Mouse (Mus musculus) forelimb bud, embryonic 11.5 days (tissue): ENCODE results near the gene Adgre5.

Experiments used
- DNase-seq: peaks from one replicate; pipeline ENCODE4 v3.0.0-alpha.2; 2012; ENCODE audit warnings: low read depth, low spot score

Adgre5 gene

DNA sequence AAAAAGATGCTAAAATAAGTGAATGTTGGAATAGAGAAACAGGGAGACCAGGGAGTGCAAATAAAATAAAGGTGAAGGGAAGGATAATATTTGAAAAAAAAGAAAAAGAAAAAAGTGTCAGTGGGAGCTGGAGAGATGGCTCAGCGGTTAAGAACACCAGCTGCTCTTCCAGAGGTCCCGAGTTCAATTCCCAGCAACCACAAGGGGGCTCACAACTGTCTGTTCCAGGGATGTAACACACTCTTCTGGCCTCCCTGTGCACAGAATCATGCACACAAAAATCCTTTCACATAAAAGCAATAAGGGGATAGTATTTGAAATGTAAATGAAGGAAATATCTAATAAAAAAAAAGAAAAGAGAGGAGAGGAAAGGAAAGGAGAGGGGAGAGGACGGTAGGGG lies 13.0 kb upstream of the Adgre5 start:
- no peak for DNase-seq

GRCm38 (mm10) chr8:83749265-83749664 lies 8.1 kb upstream of the Adgre5 start:
- DNase-seq = no peak

DNA sequence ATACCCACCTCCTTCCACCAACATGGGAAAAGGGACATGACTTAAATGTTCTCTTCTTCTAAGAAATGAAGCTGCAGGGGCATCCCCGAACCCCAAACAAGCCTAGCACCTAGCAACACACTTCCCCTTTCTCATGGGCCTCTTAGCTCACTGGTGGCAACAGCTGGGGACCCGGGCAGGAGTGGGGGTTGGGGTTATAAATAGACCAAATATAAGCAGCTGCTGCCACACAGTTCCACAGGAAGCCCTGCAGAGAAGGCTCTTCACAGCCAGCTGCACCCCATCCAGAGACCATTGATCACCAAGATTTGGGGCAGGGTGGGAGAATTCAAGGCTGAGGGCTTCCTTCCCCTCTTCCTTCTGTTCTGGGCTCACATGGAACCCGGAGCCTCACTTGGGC lies 7.6 kb upstream of the Adgre5 start:
- no peak for DNase-seq

DNA sequence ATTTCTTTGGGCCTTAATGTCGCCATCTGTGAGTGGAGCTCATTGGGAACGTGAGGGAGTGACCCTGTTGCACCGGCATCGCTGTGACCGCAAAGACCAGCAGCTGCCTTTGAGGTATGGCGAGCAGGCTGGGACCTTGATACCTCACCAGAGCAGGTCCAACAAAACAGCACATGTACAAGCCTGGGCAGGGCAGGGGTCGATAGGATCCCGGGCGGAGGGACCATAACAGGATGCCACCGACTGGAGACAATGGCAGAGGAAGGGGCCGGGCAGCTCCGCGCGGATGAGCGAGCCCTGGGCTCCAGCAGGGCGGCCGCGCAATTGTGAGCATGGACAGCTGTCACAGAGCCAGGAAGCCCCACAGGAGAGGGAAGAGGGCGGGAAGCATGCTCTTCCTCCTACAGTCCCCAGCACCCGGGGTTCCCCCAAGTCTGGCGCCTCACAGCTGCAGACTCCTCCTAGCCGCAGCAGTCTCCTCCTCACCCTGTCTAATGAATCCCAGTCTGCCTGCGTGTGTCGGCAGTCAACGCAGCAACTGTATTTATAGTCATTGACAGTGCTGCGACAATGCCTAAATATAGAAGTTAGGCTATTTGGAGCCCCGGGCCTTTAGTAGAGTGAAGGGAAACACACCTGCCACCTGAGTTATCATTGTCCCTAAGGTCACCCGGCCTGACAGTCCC lies 6.7 kb upstream of the Adgre5 start:
- DNase-seq = no peak

- DNase-seq = no peak
Measured at GRCm38 (mm10) chr8:83744070-83744469, 2.9 kb upstream of the Adgre5 start.

GRCm38 (mm10) chr8:83742968-83743367 lies 1.8 kb upstream of the Adgre5 start:
- no peak for DNase-seq

DNA sequence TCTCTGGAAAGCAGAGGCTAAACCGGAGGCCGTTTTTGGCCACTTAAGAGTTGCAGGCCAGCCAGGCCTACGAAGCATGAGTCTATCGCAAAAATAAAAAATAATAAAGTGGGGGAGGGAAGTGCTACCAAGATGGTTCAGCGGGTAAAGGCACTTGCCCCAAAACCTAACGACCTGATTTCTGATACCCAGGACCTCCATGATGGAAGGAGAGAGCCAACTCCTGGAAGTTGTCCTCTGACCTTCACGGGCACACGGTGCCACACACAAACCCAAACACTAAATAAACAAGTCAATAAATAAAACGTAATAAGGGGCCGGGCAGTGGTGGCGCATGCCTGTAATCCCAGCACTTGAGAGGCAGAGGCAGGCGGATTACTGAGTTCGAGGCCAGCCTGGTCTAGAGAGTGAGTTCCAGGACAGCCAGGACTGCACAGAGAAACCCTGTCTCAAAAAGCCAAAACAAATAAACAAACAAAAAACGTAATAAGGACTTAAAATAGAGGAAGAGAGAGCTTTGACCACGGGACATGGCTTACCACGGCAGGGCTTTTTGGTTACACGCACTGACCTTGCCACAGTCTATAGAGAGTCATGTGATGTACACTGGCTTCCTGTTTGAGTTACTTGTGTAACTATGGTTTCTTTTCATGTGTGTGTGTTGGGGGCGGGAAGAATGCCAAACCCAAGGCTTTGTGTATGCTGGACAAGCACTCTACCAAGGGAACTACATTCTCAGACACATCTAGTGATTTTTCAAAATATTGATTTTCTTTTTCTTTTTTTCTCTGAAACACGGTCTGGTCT lies 926 bp upstream of the Adgre5 start:
- DNase-seq = no peak

- no peak for DNase-seq
Measured at GRCm38 (mm10) chr8:83740586-83740975, 545 bp downstream of the Adgre5 start.

DNA sequence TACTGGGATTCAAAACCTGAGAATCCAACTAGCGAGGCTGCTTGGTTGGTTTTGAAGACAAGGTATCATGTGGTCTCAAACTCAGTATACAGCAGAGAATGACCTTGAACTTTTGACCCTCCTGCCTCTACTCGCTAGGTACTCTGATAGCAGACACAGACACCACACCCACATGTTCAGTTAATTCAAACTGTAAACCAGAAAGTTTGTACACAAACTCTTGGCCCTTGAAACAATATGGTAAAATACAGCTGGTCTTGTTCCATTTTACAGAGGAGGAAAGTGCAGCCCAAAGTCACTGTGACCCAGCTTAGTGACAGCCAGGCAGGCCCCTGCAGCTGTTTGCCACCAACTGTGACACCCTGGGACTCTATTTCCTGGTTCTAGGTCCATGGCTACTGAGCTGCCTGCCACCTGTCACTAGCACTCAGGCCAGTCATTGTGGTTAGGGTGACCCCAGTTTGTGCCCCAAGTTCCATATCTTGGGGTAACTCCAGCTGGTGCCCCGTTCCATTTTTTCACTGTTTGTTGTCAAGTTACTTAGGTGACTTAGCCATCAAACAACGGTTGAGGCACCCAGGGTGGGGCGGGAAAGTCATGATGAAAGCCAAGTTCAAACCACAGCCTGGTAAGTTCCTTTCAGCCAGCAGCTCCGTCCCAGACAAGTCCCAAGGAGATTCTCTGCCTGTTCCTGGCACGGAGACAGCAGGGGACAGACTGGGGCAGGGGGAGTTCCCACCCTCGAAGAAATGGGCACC lies 1.2 kb downstream of the Adgre5 start:
- no peak for DNase-seq

DNA sequence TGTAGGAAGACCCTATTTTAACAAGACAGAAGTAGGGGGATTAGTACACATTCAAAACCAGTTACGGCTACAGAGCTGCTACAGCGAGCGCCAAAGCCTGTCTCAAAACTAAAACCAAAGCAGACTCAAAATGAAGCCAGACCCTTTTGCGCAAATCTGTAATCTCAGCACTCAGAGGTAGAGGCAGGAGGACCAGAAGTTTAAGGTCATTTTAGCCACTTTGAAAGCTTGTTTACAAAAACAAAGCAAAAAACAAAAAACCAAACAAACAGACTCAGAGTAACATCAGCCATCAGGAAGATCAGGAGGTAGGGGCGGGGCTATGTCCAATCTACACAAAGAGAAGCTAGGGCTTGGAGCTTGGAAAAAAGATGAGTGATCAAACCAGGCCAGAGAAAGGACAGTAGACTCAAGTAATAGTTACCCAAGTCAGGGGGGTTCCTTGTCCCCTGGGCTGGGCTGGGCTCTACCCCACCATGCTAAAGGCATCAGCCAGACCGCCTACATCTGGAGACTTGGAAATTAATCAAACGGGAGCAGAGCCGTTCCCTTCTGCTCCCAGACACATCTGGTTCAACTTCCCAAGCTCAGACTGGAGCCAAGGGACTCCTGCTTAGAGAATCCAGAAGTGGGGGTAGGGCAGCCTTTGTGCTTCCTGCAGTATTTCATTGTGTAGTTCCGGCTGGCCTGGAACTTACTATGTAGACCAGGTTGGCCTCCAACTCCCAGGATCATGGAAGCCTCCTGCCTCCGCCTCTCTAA lies 2.0 kb downstream of the Adgre5 start:
- DNase-seq = peak; percentile 82

DNA sequence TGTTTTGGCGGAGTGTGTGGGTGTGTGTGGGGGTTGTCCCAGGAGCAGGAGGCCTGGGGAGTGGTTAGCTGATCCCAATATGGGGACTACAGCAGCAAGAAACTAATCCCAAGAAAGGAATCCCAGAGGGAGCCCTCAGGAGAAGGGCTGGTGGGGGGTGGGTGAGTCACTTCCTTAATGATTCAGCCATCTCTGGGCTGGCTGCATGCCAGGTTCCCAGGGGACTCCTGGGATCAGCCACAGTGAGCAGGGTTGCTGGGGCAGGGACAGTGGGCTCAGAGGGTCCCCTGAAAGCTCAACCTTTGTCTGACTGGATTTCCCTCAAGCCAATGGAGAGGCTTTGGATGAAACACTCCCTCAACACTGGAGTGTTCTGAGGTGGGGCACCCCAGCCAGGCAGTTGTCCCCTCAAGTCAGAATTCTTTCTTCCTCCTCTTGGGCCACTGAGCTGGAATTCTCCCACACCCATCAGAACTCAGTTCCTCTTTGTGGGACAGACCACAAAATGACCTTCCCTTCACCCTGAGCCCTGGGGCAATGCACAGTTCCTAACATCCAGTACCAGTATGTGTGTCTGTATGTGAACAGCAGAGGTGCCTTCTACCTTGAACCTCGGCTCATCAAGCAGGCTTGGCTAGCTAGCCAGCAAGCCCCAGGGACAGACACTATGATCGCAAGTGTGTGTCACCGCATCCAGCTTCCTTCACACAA lies 3.1 kb downstream of the Adgre5 start:
- DNase-seq = no peak

DNA sequence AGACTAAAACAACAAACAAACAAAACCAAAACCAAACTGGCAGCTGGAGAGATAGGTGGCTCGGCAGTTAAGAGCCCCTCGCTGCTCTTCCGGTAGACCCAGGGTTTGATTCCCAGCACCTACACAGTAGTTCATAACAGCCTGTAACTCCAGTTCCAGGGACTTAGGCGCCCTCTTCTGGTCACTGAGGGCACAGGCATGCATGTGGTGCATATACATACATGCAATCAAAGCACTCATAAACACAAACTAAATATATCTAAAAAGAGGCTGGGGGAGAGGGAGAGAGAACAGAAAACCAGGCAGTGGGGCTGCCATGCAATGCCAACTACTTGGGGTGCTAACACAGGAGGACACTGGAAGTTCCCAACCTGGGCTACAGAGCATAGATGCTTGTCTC lies 3.8 kb downstream of the Adgre5 start:
- no peak for DNase-seq

DNA sequence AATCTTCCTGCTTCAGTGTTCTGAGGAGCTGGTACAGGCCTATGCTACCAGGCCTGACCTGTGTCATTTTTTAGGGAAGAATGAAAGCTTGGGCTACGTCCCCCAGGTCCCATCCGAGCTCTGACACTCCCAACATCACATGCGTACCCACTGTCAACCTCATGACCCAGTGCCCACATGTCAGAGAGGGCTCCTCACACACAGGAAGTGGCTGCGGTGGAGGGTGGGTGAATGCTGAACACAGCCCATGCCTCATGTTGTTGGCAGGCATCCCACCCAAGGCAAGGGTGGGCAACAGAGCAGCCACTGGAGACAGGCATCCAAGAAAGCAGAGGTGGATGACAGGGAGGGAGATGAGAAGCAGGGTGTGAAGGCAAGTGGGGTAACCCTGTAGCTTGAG lies 4.4 kb downstream of the Adgre5 start:
- DNase-seq = no peak

DNA sequence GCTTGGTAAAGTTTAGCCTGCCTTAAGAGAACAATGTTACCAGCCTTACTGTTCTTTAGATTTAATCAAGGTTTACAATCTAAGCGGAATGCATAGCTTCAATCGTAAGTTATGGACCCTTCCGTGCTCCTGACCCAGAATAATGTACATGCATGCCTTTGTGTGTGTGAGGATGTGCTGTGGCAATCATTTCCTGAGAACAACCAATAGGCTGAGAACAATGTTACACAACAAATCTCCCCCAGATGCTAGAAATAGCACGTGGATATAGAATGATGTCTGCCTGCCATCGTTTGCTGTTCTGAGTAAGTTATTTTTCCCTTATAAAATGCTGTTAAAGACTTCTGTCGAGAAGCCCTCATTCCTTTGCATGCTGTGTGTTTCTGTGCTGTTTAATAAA lies 8.2 kb downstream of the Adgre5 start:
- no peak for DNase-seq

GRCm38 (mm10) chr8:83731906-83732305 lies 9.2 kb downstream of the Adgre5 start:
- DNase-seq = no peak

DNA sequence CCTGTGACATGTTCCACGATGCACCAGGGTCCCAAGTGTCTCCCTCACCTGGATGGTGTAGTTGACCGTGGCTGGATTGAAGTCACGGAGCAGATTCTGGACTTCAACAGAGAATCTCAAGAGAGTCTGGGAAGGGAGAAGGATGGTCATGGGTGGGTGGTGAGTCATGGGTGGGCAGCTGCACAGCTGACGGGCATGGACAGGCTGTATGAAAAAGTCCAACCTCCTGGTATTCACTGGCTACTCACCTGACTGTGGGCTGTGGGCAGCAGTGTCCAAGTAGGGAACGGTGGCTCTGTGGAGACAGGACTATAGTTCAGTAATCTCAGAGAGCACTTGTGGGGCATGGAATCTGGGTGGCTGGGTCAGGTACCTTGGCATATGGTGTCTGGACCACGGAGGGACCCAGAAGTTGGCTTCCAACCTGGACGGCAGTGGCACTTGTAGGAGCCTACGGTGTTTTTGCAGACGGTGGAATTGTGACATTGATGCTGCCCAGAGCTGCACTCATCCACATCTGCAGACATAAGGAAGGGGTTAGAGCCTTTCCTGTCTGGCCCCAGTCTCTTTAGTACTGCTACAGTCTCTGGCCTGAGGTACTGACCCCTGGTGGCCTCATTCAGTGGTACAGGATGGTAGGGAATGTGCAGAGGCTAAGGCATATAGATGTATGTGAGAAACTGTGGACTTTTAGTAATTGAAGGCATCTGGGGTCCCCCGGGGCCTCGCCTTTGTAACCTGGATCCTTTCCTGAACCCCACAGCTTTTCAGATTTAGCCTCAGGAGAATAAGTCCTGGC lies 11.9 kb downstream of the Adgre5 start:
- DNase-seq = peak; percentile 56

DNA sequence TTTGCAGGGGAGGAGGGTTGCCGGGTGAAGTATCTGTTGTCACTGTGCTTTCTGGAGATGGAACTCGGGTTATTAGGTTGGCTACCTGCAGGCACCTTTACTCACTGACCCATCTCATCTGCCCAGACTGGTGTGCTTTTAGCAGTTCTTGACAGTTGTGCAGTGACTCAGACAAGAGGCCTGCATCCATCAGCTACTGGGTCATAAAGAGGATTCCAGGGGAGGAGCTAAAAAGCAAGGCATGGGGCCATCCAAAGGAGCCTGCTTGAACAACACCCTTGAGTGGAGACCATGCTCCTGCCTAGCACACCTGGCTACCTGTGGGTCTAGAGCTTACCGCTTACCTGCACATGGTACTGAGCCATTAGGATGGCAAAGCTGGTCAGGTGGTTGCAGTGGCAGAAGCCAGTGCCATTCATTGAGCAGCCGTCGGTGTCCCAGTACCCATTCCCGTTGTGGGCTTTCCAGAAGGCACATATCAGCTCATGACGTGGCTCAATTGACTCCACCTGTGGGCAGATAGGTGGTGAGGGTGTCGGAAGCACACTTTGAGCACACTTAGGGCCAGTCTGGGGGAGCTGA lies 15.5 kb downstream of the Adgre5 start:
- no peak for DNase-seq

DNA sequence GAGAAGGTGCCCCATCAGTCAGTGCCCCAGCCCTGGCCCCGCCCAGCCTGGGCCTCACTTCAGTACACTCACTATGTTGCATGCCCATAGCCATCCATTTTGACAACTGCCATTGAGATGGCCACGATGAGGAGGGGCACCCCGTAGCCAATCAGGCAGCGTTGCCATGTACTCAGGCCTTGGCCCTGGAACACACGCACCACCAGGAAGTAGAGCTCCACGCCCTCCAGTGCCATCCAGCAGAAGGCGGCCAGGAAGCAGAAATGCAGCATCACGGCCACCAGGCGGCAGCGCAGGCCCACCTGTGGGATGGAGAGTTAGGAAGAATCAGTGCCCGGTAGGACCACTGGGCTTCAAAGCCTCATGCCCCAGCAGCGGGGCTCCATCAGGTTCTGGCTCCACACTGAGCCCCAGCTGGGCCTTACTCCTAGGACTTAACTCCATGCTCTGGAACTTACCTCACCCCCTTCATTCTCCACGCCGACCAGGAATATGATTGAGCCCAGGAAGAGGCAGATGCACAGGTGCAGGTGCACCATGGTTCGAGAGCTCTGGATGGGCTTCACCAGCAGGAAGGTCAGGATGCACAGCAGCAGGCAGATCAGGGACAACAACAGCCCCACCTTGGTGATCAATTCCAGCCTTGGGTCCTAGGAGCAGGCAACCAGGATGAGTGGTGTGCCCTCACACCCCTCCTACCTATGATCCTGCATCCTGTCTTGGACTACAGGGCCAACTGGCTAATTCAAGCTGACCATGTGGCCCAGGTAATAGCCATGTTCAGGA lies 16.2 kb downstream of the Adgre5 start:
- DNase-seq = peak; percentile 78

- no peak for DNase-seq
Measured at GRCm38 (mm10) chr8:83723447-83724083, 17.6 kb downstream of the Adgre5 start.
